Mouse (Mus musculus): ENCODE data around the gene Cfap43. TPM values are rescaled to one million over a fixed set of nuclear protein-coding genes. Genes with fewer than 3 reads are reported as not detected.

The Cfap43 gene
- polyA plus RNA-seq, 1 experiment, result 0.20 TPM

GRCm38 (mm10) chr19:47783898-47784297, 135.2 kb downstream of the Cfap43 start:
- no peak for DNase-seq

GRCm38 (mm10) chr19:47780972-47781371, 138.1 kb downstream of the Cfap43 start:
- Histone ChIP-seq H3K27ac (ENCODE audit: control insufficient read depth, insufficient read depth, low read length) (no peak overlapping the region), H3K36me3 (ENCODE audit: control insufficient read depth, insufficient read depth, low read length) (no peaks in the 10 kb centered on the region), H3K27me3 (ENCODE audit: control insufficient read depth, insufficient read depth, low read length) (no peaks in the 10 kb centered on the region), H3K4me1 (replicated peaks; ENCODE audit: control insufficient read depth, insufficient read depth, low read length) (no peaks in the 10 kb centered on the region), H3K4me3 (ENCODE audit: control insufficient read depth, insufficient read depth, low read length) (no peak overlapping the region)
- TF ChIP-seq CTCF (IDR thresholded peaks at IDR 0.05; ENCODE audit: borderline replicate concordance, control insufficient read depth, extremely low read depth, insufficient read depth, low read length, poor library complexity), result no peak
- TF ChIP-seq POLR2A (IDR thresholded peaks at IDR 0.05; ENCODE audit: control insufficient read depth, extremely low read depth, insufficient read depth, low read length, poor library complexity), result no peak
- 83% methylated on average over 11 of the region's 11 CpGs for WGBS
- DNase-seq, result no peak

More at GRCm38 (mm10) chr19:47783898-47784297, 135.2 kb downstream of the Cfap43 start:
- Histone ChIP-seq H3K27ac (ENCODE audit: control insufficient read depth, insufficient read depth, low read length) (no peak overlapping the region), H3K4me3 (ENCODE audit: control insufficient read depth, insufficient read depth, low read length) (no peak overlapping the region), H3K27me3 (ENCODE audit: control insufficient read depth, insufficient read depth, low read length) (no peaks in the 10 kb centered on the region), H3K36me3 (ENCODE audit: control insufficient read depth, insufficient read depth, low read length) (no peaks in the 10 kb centered on the region), H3K4me1 (replicated peaks; ENCODE audit: control insufficient read depth, insufficient read depth, low read length) (no peaks in the 10 kb centered on the region)
- WGBS, result 95% methylated on average over 6 of the region's 6 CpGs
- TF ChIP-seq CTCF (IDR thresholded peaks at IDR 0.05; ENCODE audit: borderline replicate concordance, control insufficient read depth, extremely low read depth, insufficient read depth, low read length, poor library complexity), result no peak
- no peak for TF ChIP-seq POLR2A (IDR thresholded peaks at IDR 0.05; ENCODE audit: control insufficient read depth, extremely low read depth, insufficient read depth, low read length, poor library complexity)

GRCm38 (mm10) chr19:47780145-47780544, 138.9 kb downstream of the Cfap43 start:
- Histone ChIP-seq H3K4me3 (ENCODE audit: control insufficient read depth, insufficient read depth, low read length) (no peak overlapping the region), H3K27me3 (ENCODE audit: control insufficient read depth, insufficient read depth, low read length) (no peaks in the 10 kb centered on the region), H3K27ac (ENCODE audit: control insufficient read depth, insufficient read depth, low read length) (no peak overlapping the region), H3K4me1 (replicated peaks; ENCODE audit: control insufficient read depth, insufficient read depth, low read length) (no peaks in the 10 kb centered on the region), H3K36me3 (ENCODE audit: control insufficient read depth, insufficient read depth, low read length) (no peaks in the 10 kb centered on the region)
- DNase-seq, result no peak
- WGBS, result 92% methylated on average over 7 of the region's 7 CpGs
- TF ChIP-seq CTCF (IDR thresholded peaks at IDR 0.05; ENCODE audit: borderline replicate concordance, control insufficient read depth, extremely low read depth, insufficient read depth, low read length, poor library complexity) (no peak), POLR2A (IDR thresholded peaks at IDR 0.05; ENCODE audit: control insufficient read depth, extremely low read depth, insufficient read depth, low read length, poor library complexity) (no peak)

GRCm38 (mm10) chr19:47777847-47778246, 141.2 kb downstream of the Cfap43 start:
- 96% methylated on average over 6 of the region's 6 CpGs for WGBS
- H3K27ac ChIP-seq (ENCODE audit: control insufficient read depth, insufficient read depth, low read length), result no peak overlapping the region
- DNase-seq, result no peak
- no peaks in the 10 kb centered on the region for H3K27me3 ChIP-seq (ENCODE audit: control insufficient read depth, insufficient read depth, low read length)
- H3K4me1 ChIP-seq (replicated peaks; ENCODE audit: control insufficient read depth, insufficient read depth, low read length), result no peaks in the 10 kb centered on the region
- H3K4me3 ChIP-seq (ENCODE audit: control insufficient read depth, insufficient read depth, low read length), result no peak overlapping the region
- no peaks in the 10 kb centered on the region for H3K36me3 ChIP-seq (ENCODE audit: control insufficient read depth, insufficient read depth, low read length)
- TF ChIP-seq CTCF (IDR thresholded peaks at IDR 0.05; ENCODE audit: borderline replicate concordance, control insufficient read depth, extremely low read depth, insufficient read depth, low read length, poor library complexity), result no peak
- TF ChIP-seq POLR2A (IDR thresholded peaks at IDR 0.05; ENCODE audit: control insufficient read depth, extremely low read depth, insufficient read depth, low read length, poor library complexity), result no peak

GRCm38 (mm10) chr19:47755625-47756024, 163.5 kb downstream of the Cfap43 start:
- DNase-seq, result no peak
- no peaks in the 10 kb centered on the region for H3K36me3 ChIP-seq (ENCODE audit: control insufficient read depth, insufficient read depth, low read length)
- peak overlapping the region; percentile 37 for H3K4me3 ChIP-seq (ENCODE audit: control insufficient read depth, insufficient read depth, low read length)
- no peaks in the 10 kb centered on the region for H3K27me3 ChIP-seq (ENCODE audit: control insufficient read depth, insufficient read depth, low read length)
- H3K4me1 ChIP-seq (replicated peaks; ENCODE audit: control insufficient read depth, insufficient read depth, low read length), result no peaks in the 10 kb centered on the region; the same call in 1 of the 2 replicates
- TF ChIP-seq POLR2A (IDR thresholded peaks at IDR 0.05; ENCODE audit: control insufficient read depth, extremely low read depth, insufficient read depth, low read length, poor library complexity) (no peak), CTCF (IDR thresholded peaks at IDR 0.05; ENCODE audit: borderline replicate concordance, control insufficient read depth, extremely low read depth, insufficient read depth, low read length, poor library complexity) (no peak)
- WGBS, result 88% methylated on average over 19 of the region's 19 CpGs
- H3K27ac ChIP-seq (ENCODE audit: control insufficient read depth, insufficient read depth, low read length), result no peak overlapping the region

GRCm38 (mm10) chr19:47754931-47755330, 164.2 kb downstream of the Cfap43 start:
- 34% methylated on average over 9 of the region's 9 CpGs for WGBS
- H3K4me1 ChIP-seq (replicated peaks; ENCODE audit: control insufficient read depth, insufficient read depth, low read length), result no peaks in the 10 kb centered on the region; the same call in 1 of the 2 replicates
- H3K27ac ChIP-seq (ENCODE audit: control insufficient read depth, insufficient read depth, low read length), result no peak overlapping the region
- no peak overlapping the region for H3K4me3 ChIP-seq (ENCODE audit: control insufficient read depth, insufficient read depth, low read length)
- DNase-seq, result no peak
- TF ChIP-seq POLR2A (IDR thresholded peaks at IDR 0.05; ENCODE audit: control insufficient read depth, extremely low read depth, insufficient read depth, low read length, poor library complexity) (no peak), CTCF (IDR thresholded peaks at IDR 0.05; ENCODE audit: borderline replicate concordance, control insufficient read depth, extremely low read depth, insufficient read depth, low read length, poor library complexity) (no peak)
- H3K36me3 ChIP-seq (ENCODE audit: control insufficient read depth, insufficient read depth, low read length), result no peaks in the 10 kb centered on the region
- no peaks in the 10 kb centered on the region for H3K27me3 ChIP-seq (ENCODE audit: control insufficient read depth, insufficient read depth, low read length)

GRCm38 (mm10) chr19:47753921-47754320, 165.2 kb downstream of the Cfap43 start:
- no peak overlapping the region for H3K4me3 ChIP-seq (ENCODE audit: control insufficient read depth, insufficient read depth, low read length)
- no peaks in the 10 kb centered on the region for H3K36me3 ChIP-seq (ENCODE audit: control insufficient read depth, insufficient read depth, low read length)
- no peak for DNase-seq
- no peaks in the 10 kb centered on the region for H3K27me3 ChIP-seq (ENCODE audit: control insufficient read depth, insufficient read depth, low read length)
- 92% methylated on average over 4 of the region's 4 CpGs for WGBS
- no peak for TF ChIP-seq CTCF (IDR thresholded peaks at IDR 0.05; ENCODE audit: borderline replicate concordance, control insufficient read depth, extremely low read depth, insufficient read depth, low read length, poor library complexity)
- no peak for TF ChIP-seq POLR2A (IDR thresholded peaks at IDR 0.05; ENCODE audit: control insufficient read depth, extremely low read depth, insufficient read depth, low read length, poor library complexity)
- no peaks in the 10 kb centered on the region; the same call in 1 of the 2 replicates for H3K4me1 ChIP-seq (replicated peaks; ENCODE audit: control insufficient read depth, insufficient read depth, low read length)
- no peak overlapping the region for H3K27ac ChIP-seq (ENCODE audit: control insufficient read depth, insufficient read depth, low read length)

Measured in thymus, adult 2 months (tissue).